Mouse (Mus musculus) ES-Bruce4 (cell line): Measurements from ENCODE around the gene Yjefn3. TPM values are rescaled to one million over a fixed set of nuclear protein-coding genes. Genes with fewer than 3 reads are reported as not detected.
A peak's percentile ranks its signal among the peaks of the same experiment; 100 is the strongest.

ENCODE experiments used
- H3K27ac ChIP-seq: 2 replicates; pipeline ENCODE4 v1.5.1; 2012; ENCODE audit warnings: low read length, inconsistent platforms; ENCODE audit not compliant: insufficient read depth
- H3K27me3 ChIP-seq: 2 replicates; pipeline ENCODE4 v1.6.1; 2012; ENCODE audit warnings: mild to moderate bottlenecking, low read length, inconsistent platforms; ENCODE audit not compliant: control insufficient read depth, poor library complexity, insufficient read depth, severe bottlenecking
- H3K36me3 ChIP-seq: 2 replicates; pipeline ENCODE4 v1.6.1; 2012; ENCODE audit warnings: inconsistent platforms, mild to moderate bottlenecking, low read length, moderate library complexity; ENCODE audit not compliant: control insufficient read depth, poor library complexity, insufficient read depth, severe bottlenecking
- H3K4me1 ChIP-seq: one replicate; pipeline ENCODE4 v1.8.1; 2011; ENCODE audit warnings: low read length; ENCODE audit not compliant: control insufficient read depth, insufficient read depth
- H3K4me3 ChIP-seq: 2 replicates; pipeline ENCODE4 v1.5.1; 2011; ENCODE audit warnings: low read depth, mild to moderate bottlenecking, low read length
- H3K9ac ChIP-seq: 2 replicates; pipeline ENCODE4 v1.6.1; 2012; ENCODE audit warnings: low read depth, mild to moderate bottlenecking, inconsistent platforms; ENCODE audit not compliant: poor library complexity, severe bottlenecking
- H3K9me3 ChIP-seq: replicated peaks from 2 replicates; pipeline ENCODE4 v1.6.1; 2012; ENCODE audit warnings: mild to moderate bottlenecking, low read length, inconsistent platforms; ENCODE audit not compliant: control insufficient read depth, poor library complexity, insufficient read depth, severe bottlenecking
- CTCF ChIP-seq: IDR thresholded peaks from one replicate; pipeline ENCODE4 v1.8.1; 2011; ENCODE audit warnings: low read depth, low read length
- EP300 ChIP-seq: IDR thresholded peaks from 2 replicates; pipeline ENCODE4 v1.6.1; 2011; ENCODE audit warnings: low read depth, low read length; ENCODE audit not compliant: insufficient read depth
- POLR2A ChIP-seq: IDR thresholded peaks from one replicate; pipeline ENCODE4 v1.8.1; 2011; ENCODE audit warnings: low read length; ENCODE audit not compliant: insufficient read depth
- polyA plus RNA-seq: library from polyadenylated mRNA; stranded (reverse); fragments of >200 nt; gene quantifications from 2 replicates; pipeline ENCODE4 v1.2.4, GENCODE M21; 2011; ENCODE audit warnings: low read depth; ENCODE audit not compliant: missing spikeins, insufficient read depth, insufficient read length

Yjefn3 gene
- polyA plus RNA-seq, 1 experiment = 3.4 TPM

- Histone ChIP-seq H3K4me1 (no peaks in the 10 kb centered on the region), H3K9me3 (no peaks in the 10 kb centered on the region), H3K9ac (no peak overlapping the region), H3K27ac (no peak overlapping the region), H3K4me3 (no peak overlapping the region), H3K27me3 (no peaks in the 10 kb centered on the region), H3K36me3 (no peaks in the 10 kb centered on the region)
- TF ChIP-seq POLR2A (no peak), EP300 (no peak), CTCF (no peak)
Measured at GRCm38 (mm10) chr8:69863387-69864020, 39.0 kb downstream of the Yjefn3 start.

DNA sequence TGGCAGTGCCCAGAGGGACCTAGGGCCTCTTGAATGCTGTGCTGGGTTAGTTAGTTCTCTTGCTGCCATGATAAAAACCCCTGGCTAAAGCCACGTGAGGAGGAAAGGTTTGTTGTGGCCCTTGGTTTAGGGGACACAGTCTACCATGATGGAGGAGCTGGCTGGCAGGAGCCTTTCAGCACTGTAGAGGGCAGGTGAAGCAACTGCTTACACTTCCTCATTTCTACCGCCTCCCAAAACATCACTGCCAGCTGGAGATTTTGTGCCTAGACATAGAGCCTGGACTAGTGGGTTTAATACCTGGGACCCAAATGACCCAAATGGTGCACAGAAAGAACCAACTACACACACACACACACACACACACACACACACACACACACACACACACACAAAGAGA, 41.3 kb downstream of the Yjefn3 start:
- Histone ChIP-seq H3K27me3 (no peaks in the 10 kb centered on the region), H3K27ac (no peak overlapping the region), H3K9ac (no peak overlapping the region), H3K36me3 (no peaks in the 10 kb centered on the region), H3K4me1 (no peaks in the 10 kb centered on the region), H3K4me3 (no peak overlapping the region), H3K9me3 (no peaks in the 10 kb centered on the region)
- TF ChIP-seq CTCF (no peak), POLR2A (no peak), EP300 (no peak)

DNA sequence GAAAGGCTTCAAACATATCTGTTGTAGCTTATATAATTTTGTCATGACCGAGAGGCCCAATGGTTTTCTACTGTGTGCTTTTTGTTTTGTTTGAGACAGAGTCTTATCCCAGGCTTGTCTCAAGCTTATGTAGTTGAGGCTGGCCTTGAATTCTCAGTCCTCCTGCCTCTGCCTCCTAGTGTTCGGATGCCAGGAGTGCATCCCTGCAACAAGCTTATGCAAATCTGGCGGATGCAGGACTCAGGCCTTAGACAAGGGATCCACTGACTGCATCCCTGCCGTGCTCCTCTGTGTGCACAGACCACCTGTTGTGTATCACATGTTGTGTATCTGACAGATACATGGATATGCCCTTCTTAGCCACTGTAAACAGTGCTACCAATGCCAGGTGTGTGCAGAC, 41.7 kb downstream of the Yjefn3 start:
- TF ChIP-seq EP300 = no peak
- peak; percentile 76 for TF ChIP-seq CTCF
- Histone ChIP-seq H3K4me3 (no peak overlapping the region), H3K36me3 (no peaks in the 10 kb centered on the region), H3K27me3 (no peaks in the 10 kb centered on the region), H3K9ac (no peak overlapping the region), H3K27ac (no peak overlapping the region), H3K4me1 (no peaks in the 10 kb centered on the region), H3K9me3 (no peaks in the 10 kb centered on the region)

- Histone ChIP-seq H3K4me1 (peaks cover 4% of the 10 kb centered on the region), H3K4me3 (no peak overlapping the region), H3K9me3 (no peaks in the 10 kb centered on the region), H3K9ac (no peak overlapping the region), H3K27me3 (no peaks in the 10 kb centered on the region), H3K36me3 (no peaks in the 10 kb centered on the region), H3K27ac (no peak overlapping the region)
- TF ChIP-seq POLR2A (no peak), CTCF (peak; percentile 64)
Measured at GRCm38 (mm10) chr8:69853869-69854268, 48.6 kb downstream of the Yjefn3 start.

DNA sequence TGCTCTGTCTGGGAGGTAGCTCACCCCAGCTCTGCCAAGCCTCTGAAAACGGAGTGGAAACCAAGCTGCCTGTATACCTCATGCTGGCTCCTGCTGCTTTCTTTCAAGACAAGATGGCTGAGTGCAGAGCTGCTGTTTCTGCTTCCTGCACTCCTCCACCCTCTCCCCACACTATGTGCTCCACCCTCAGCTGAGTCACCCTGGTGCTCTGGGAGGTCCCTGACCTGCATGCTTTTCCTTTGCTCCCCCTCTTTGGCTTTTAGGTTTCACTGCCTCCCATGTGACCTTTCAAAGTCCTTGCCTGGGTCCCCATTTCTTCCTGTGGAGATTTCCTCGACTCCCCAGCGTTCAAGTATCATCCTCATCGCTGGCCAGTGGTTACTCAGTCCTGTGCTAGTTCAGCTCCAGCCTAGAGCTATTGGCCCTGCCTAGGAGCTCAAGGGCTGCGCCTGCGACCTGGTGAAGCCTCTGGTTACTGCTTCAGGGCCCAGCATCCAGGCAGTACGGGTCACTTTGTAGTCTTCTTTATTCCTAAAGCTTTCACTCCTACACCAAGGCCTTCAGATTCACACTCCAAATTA, 51.5 kb downstream of the Yjefn3 start:
- H3K4me3 ChIP-seq = no peak overlapping the region
- no peaks in the 10 kb centered on the region for H3K27me3 ChIP-seq
- no peaks in the 10 kb centered on the region for H3K36me3 ChIP-seq
- H3K9me3 ChIP-seq = no peaks in the 10 kb centered on the region
- H3K4me1 ChIP-seq = peaks cover 12% of the 10 kb centered on the region
- TF ChIP-seq EP300 (0 out of 2 replicates have a peak, but pooled peaks have one; percentile 52), CTCF (no peak), POLR2A (no peak)
- peak overlapping the region; percentile 80 for H3K27ac ChIP-seq
- H3K9ac ChIP-seq = 0 out of 2 replicates have a peak overlapping the region, but pooled peaks have one; percentile 9

DNA sequence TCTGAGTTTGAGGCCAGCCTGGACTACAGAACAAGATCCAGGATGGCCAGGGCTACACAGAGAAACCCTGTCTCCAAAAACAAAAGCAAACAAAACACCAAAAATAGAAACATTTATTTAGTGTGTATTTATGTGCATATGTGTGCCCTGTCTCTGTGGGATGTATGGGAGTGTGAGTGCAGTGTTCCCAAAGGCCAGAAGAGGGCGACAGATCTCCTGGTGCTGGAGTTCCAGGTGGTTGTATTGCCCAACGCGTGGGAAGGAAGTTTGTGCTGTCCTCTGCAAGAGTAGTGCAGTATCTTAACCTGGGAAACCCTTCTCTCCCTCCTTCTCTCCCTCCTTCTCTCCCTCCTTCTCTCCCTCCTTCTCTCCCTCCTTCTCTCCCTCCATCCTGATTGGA, 52.6 kb downstream of the Yjefn3 start:
- H3K27me3 ChIP-seq = no peaks in the 10 kb centered on the region
- no peak overlapping the region for H3K9ac ChIP-seq
- no peaks in the 10 kb centered on the region for H3K36me3 ChIP-seq
- H3K27ac ChIP-seq = peak overlapping the region; percentile 84
- TF ChIP-seq POLR2A (no peak), CTCF (peak; percentile 92), EP300 (no peak)
- no peaks in the 10 kb centered on the region for H3K9me3 ChIP-seq
- no peak overlapping the region for H3K4me3 ChIP-seq
- H3K4me1 ChIP-seq = peaks cover 15% of the 10 kb centered on the region
